Mouse (Mus musculus) stomach, embryonic 14.5 days (tissue): ENCODE measurements at regions not wholly inside any gene's neighbourhood (a gene's known extent, or its start where the extent isn't known, plus 50 kb on each side); places are given as distances from the start of the nearest gene placed in this dataset.

ENCODE experiments used
- ATAC-seq: fragments of 200-750 bp; cut with Nextera tagmentation; 2 replicates; pipeline ENCODE4 v1.8.0; 2017; ENCODE audit warnings: low read depth, moderate TSS enrichment; ENCODE audit not compliant: insufficient number of reproducible peaks, insufficient read depth, low FRiP score
- H3K27ac ChIP-seq: fragments of 300-500 bp; sonication (generic); 2 replicates; pipeline ENCODE4 v1.5.1; 2014; ENCODE audit warnings: mild to moderate bottlenecking, low read length, moderate library complexity, mixed read lengths
- H3K27me3 ChIP-seq: fragments of 300-500 bp; sonication (generic); 2 replicates; pipeline ENCODE4 v1.6.1; 2014; ENCODE audit warnings: low read length, control low read depth, mixed read lengths; ENCODE audit not compliant: control insufficient read depth, insufficient read depth
- H3K36me3 ChIP-seq: fragments of 300-500 bp; sonication (generic); 2 replicates; pipeline ENCODE4 v1.6.1; 2014; ENCODE audit warnings: mild to moderate bottlenecking, control low read depth, low read length, moderate library complexity, mixed read lengths; ENCODE audit not compliant: control insufficient read depth, insufficient read depth
- H3K4me1 ChIP-seq: fragments of 300-500 bp; sonication (generic); 2 replicates; pipeline ENCODE4 v1.6.1; 2014; ENCODE audit warnings: low read length, control low read depth, mixed read lengths; ENCODE audit not compliant: control insufficient read depth, insufficient read depth
- H3K4me2 ChIP-seq: fragments of 300-500 bp; sonication (generic); replicated peaks from 2 replicates; pipeline ENCODE4 v1.6.1; 2014; ENCODE audit warnings: low read depth, low read length, control low read depth
- H3K4me3 ChIP-seq: fragments of 300-500 bp; sonication (generic); 2 replicates; pipeline ENCODE4 v1.5.1; 2014; ENCODE audit warnings: low read depth, low read length, control low read depth
- H3K9ac ChIP-seq: fragments of 300-500 bp; sonication (generic); replicated peaks from 2 replicates; pipeline ENCODE4 v1.6.1; 2014; ENCODE audit warnings: low read depth, mild to moderate bottlenecking, control low read depth, low read length, moderate library complexity, mixed read lengths
- H3K9me3 ChIP-seq: fragments of 300-500 bp; sonication (generic); 2 replicates; pipeline ENCODE4 v1.6.1; 2016; ENCODE audit warnings: low read depth, low read length, control low read depth; ENCODE audit not compliant: control insufficient read depth
- whole genome bisulfite sequencing: fragments of 180-500 bp; shearing (Covaris S2); extraction: QIAGEN DNeasy Blood & Tissue Kit; methylation state at CpG from one replicate; pipeline ENCODE4 v1.1.7; 2014; 5-methylcytosine and 5-hydroxymethylcytosine counted together

DNA sequence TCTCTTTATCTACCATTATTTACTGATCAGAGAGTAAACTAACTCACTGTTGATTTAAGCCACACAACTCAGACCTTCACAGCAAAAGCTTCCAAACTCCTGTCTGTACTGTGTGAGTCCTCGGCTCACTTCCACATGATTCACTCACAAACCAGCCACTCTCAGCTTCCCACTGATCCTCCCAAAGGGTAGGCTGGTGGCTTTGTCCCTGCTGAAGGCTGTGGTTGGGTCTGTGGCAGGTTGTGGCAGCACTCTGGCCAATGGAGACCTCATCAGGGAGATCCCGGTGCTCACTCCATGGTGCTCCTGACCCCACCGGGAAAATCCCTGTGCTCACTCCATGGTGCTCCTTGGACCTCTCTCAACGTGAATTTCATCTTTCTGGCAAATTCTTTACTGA lies 170.1 kb downstream of the Gas1 start:
- no peaks in the 10 kb centered on the region for H3K27me3 ChIP-seq
- H3K4me3 ChIP-seq: no peak overlapping the region
- no peak overlapping the region for H3K27ac ChIP-seq
- H3K36me3 ChIP-seq: no peaks in the 10 kb centered on the region
- WGBS: 63% methylated on average over 4 of the region's 4 CpGs
- H3K9me3 ChIP-seq: no peaks in the 10 kb centered on the region
- no peak overlapping the region for H3K4me2 ChIP-seq
- H3K4me1 ChIP-seq: peaks cover 9% of the 10 kb centered on the region; the same call in 1 of the 2 replicates
- ATAC-seq: no peak
- H3K9ac ChIP-seq: no peak overlapping the region

DNA sequence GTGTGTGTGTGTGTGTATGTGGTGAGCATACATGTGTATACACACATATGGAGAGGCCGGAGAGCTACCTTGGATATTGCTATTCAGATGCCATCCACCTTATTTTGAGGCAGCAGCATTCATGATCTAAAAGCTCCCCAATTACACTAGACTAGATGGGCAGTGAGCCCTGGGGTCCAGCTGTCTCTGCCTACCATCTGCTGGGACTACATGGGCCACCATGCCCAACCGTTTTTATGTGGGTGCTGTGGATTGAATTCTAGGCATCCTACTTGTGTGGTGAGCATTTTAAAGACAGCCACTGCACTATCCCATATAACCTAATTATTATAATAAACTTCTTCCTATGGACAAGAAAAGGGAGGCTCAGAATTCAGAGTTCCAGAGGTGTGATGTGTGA lies 172.6 kb downstream of the Gas1 start:
- H3K27ac ChIP-seq: no peak overlapping the region
- no peaks in the 10 kb centered on the region for H3K9me3 ChIP-seq
- no peak overlapping the region for H3K4me2 ChIP-seq
- H3K9ac ChIP-seq: no peak overlapping the region
- ATAC-seq: no peak
- H3K36me3 ChIP-seq: no peaks in the 10 kb centered on the region
- peaks cover 9% of the 10 kb centered on the region; the same call in 1 of the 2 replicates for H3K4me1 ChIP-seq
- WGBS: 86% methylated on average over 2 of the region's 2 CpGs
- no peaks in the 10 kb centered on the region for H3K27me3 ChIP-seq
- no peak overlapping the region for H3K4me3 ChIP-seq

DNA sequence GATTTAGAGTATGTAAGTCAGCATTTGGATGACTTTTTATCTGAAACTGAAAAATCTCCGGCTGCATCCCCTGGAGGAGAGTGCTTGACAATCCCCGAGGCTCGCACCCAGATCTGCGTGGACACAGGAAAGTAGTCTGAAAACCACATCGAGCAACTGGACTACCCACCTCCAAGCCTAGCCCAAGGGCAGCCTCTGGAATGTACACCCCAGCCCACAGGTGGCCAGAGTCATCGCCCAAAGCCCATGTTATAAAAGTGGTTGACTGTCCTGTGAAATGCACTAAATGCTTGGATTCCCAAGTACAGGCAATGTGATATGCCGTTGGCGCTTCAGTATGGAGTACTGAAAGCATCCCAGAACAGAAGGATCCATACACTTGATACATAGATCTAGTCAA lies 175.1 kb downstream of the Gas1 start:
- Histone ChIP-seq H3K4me3 (no peak overlapping the region), H3K9me3 (no peaks in the 10 kb centered on the region), H3K4me2 (no peak overlapping the region), H3K27me3 (no peaks in the 10 kb centered on the region), H3K27ac (no peak overlapping the region), H3K36me3 (no peaks in the 10 kb centered on the region), H3K9ac (no peak overlapping the region), H3K4me1 (no peaks in the 10 kb centered on the region)
- ATAC-seq: no peak
- 88% methylated on average over 8 of the region's 8 CpGs for WGBS

DNA sequence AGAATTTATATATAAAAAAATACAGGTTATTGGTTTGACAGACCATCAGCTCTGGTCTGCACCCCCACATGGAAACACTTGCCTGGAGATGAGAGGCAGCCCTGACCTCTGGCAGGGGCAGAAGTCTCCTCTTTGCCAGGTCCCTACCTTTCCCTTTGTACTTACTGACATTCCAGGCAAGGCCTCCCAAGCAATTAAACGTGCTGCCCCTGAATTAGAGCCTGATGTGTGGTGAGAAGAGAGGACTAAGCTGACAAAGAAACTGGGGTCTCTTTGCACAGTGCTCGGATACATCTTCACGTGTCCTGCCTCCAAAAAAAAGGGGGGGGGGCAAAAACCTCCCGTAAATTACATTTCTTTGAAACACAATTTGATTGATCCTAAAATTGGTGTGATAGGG lies 175.5 kb downstream of the Gas1 start:
- Histone ChIP-seq H3K36me3 (no peaks in the 10 kb centered on the region), H3K9me3 (no peaks in the 10 kb centered on the region), H3K4me2 (no peak overlapping the region), H3K27ac (no peak overlapping the region), H3K4me1 (no peaks in the 10 kb centered on the region), H3K9ac (no peak overlapping the region), H3K27me3 (no peaks in the 10 kb centered on the region), H3K4me3 (no peak overlapping the region)
- ATAC-seq: no peak
- WGBS: 61% methylated on average over 4 of the region's 4 CpGs

DNA sequence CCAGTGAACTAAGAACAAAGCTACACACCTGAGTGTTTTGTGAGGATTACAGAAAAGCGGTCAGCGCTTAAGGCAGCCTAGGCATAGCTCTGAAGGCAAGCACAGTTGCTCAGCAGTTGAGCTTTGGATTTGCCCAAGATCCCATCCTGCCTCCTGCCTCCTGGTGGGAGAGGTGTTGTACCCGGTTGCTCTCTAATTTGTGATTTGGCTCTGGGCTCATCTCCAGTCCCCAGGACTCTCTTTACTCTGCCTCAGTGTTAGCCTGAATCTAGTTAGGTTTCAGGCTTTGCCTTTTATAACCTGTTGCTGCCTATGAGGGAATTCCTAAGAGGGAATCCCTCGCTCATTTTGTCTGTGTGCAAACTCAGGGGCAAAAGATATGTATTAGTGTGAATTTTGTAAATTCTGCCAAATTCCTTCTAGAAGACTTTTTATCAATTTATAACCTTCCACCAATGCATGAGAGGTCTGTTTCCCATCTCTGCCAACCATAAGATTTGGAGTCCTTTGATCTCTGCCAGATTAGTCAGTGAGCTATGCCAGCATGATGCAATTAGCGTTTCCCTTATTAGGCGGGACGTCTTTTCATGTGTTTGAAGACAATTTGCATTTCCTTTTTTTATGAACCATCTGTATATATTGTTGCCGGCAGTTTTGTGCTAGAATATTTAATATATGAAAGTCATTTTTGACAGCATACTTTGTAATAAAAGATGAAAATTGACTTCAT lies 176.4 kb downstream of the Gas1 start:
- Histone ChIP-seq H3K9ac (no peak overlapping the region), H3K4me3 (no peak overlapping the region), H3K36me3 (no peaks in the 10 kb centered on the region), H3K9me3 (no peaks in the 10 kb centered on the region), H3K4me2 (no peak overlapping the region), H3K4me1 (no peaks in the 10 kb centered on the region), H3K27ac (no peak overlapping the region), H3K27me3 (no peaks in the 10 kb centered on the region)
- 59% methylated on average over 8 of the region's 8 CpGs for WGBS
- no peak for ATAC-seq

DNA sequence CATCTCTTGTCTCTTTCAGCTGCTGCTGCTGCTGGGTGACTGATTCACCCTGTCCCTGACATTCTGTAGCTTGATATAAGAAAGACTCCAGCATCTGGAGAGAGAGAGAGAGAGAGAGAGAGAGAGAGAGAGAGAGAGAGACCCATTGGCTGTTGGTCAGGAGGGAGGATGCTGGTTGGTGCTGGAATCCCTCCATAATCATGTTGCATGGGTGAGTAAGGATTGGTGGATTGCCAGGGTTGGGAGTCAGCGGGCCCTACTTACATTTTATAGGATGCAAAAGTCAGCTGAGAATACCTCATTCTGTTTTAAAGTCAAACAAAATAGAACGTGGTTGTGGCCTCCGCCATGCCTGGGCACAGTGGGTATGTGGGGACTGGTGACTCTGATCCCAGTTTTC lies 174.5 kb upstream of the Tut7 start:
- no peaks in the 10 kb centered on the region for H3K36me3 ChIP-seq
- no peak for ATAC-seq
- no peaks in the 10 kb centered on the region for H3K9me3 ChIP-seq
- H3K4me1 ChIP-seq: no peaks in the 10 kb centered on the region
- H3K4me3 ChIP-seq: no peak overlapping the region
- WGBS: 86% methylated on average over 3 of the region's 3 CpGs
- H3K27ac ChIP-seq: no peak overlapping the region
- H3K4me2 ChIP-seq: no peak overlapping the region
- no peak overlapping the region for H3K9ac ChIP-seq
- no peaks in the 10 kb centered on the region for H3K27me3 ChIP-seq

DNA sequence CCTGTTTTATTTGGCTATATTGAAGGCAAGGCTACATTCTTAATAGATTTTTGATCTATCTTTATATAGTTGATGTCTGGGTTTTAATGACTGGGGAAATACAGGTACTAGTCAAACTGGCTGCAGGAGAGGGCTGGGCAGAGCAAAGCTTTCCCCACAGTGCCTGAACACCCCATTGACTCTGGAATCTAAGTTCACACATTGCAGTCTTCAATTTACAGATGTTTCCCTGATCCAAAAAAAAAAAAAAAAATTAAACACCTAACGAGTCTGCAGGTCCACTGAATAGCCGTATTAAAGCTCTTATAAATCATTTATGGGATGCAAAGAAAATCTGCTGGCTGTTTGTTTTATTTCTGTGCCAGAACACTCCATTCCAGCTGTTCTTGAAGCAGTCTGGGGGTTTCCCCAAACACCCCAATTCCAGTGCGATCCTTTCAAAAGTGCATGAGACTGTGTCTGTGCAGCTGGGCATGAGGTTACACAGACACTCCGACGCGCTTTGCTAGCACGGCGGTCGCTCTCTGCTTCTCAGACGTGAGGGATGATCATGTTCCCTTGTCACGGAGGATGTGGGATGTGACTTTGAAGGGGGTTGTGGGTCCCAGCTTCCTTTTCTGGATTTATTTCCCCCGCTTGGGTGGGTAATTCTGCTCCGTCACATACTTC lies 173.3 kb upstream of the Tut7 start:
- no peaks in the 10 kb centered on the region for H3K4me1 ChIP-seq
- no peak overlapping the region for H3K4me2 ChIP-seq
- WGBS: 46% methylated on average over 13 of the region's 13 CpGs
- H3K36me3 ChIP-seq: no peaks in the 10 kb centered on the region
- no peak for ATAC-seq
- no peaks in the 10 kb centered on the region for H3K27me3 ChIP-seq
- H3K9me3 ChIP-seq: no peaks in the 10 kb centered on the region
- no peak overlapping the region for H3K27ac ChIP-seq
- no peak overlapping the region for H3K9ac ChIP-seq
- no peak overlapping the region for H3K4me3 ChIP-seq

DNA sequence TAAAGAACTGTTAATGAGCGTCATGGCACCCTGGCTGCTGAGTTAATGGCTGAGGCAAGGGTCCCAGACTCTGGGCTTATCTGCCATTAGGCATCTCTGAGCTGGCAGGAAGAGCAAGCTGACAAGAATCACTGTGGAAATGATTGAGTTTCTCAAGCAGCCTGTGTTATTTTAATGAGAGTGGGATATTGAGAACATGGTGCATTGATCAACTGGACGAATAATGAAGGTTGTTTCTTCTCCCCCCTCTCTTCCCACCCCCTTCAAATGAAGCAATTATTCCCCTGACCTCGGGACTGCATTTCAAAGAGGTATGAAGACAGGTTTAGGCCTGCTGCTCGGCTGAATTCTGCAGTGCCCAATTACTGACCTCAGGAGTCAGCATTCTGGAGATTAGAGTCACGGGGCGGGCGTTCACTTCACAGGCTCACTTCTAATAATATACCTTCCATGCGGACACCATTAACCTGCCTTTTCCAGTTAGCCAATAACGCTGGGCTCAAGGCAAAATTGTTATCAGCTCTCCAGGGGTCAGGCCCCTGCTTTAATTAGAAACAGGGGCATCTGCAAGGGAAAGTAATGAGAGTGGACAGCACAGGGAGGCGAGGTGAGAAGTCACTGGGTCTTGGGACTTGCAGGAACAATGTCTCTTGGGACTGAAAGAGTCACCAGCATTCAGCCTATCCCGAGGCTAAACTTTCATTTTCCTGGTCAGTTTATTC lies 170.0 kb upstream of the Tut7 start:
- Histone ChIP-seq H3K36me3 (no peaks in the 10 kb centered on the region), H3K4me3 (no peak overlapping the region), H3K9ac (no peak overlapping the region), H3K9me3 (no peaks in the 10 kb centered on the region), H3K4me1 (no peaks in the 10 kb centered on the region), H3K4me2 (no peak overlapping the region), H3K27ac (no peak overlapping the region), H3K27me3 (no peaks in the 10 kb centered on the region)
- WGBS: 56% methylated on average over 11 of the region's 11 CpGs
- no peak for ATAC-seq
